Mouse (Mus musculus): ENCODE measurements around the gene Gm3194.
"Not testable (repeated sequence)": the region's sequence is repeated elsewhere in the genome, so short reads cannot be mapped to it uniquely, and the experiment has no call there.

Gene Gm3194

GRCm38 (mm10) chr14:5455367-5455766 lies at the start of gene Gm3194:
Gm3194 (minus strand) TSS chr14:5455467.
- not testable (repeated sequence) for DNase-seq (ENCODE audit: low spot score in 2 of 2)

DNA sequence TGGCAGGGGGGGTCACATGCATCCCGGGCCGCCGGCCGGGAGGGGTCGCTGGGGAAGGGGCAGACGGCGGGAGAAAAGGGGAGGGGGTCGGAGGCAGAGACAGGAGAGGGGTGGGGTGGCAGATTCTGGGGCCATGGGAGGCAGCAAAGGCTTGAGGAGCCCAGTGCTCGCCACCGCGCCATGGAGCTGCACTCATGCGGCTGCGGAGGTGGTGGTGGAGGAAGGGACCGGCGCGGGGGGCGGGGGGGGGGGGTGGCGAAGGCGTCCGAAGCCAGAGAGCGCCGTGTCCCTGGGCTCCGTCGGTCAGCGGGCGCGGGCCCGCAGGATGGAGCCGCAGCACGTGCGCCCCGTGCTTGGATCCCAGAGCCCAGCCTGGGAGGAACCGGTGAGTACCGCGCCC lies 46.1 kb upstream of the Gm3194 start, which contains the start of gene Gm3488:
Gene Gm3488, plus strand, starts transcription at position 301 of the 400 bp plus-strand sequence.
- not testable (repeated sequence) for DNase-seq (ENCODE audit: low spot score in 2 of 2)

- DNase-seq (ENCODE audit: low spot score in 2 of 2): not testable (repeated sequence)
These were observed 28.6 kb upstream of the Gm3194 start, which contains the start of gene Gm3187 for GRCm38 (mm10) chr14:5483907-5484306. Gm3187 (plus strand) TSS chr14:5484207.

DNA sequence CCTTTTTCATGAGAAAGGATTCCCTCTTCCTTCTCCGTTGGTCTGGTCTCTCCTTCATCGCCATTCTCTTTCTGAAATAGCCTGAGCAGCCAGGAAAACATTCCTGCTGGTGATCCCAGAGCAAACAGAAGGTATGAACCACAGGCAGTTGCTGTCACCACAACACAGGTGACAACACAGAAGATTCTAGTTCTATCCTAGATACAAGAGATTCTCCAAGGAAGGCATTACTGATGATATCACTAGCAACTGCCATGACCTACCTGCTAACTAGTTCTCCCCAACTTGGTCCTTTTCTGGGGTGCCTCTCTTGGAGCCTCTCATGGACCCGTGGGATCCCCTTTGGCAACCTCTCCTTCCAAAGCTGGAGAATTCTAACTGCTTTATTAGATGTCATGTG lies 22.5 kb upstream of the Gm3194 start, which contains the start of gene Gm8246:
Gene Gm8246, minus strand, starts transcription at position 101 of the 400 bp plus-strand sequence.
- DNase-seq (ENCODE audit: low spot score in 2 of 2): not testable (repeated sequence)

GRCm38 (mm10) chr14:5460469-5460868 lies 5.2 kb upstream of the Gm3194 start:
- not testable (repeated sequence) for DNase-seq (ENCODE audit: low spot score in 2 of 2)

- not testable (repeated sequence) for DNase-seq (ENCODE audit: low spot score in 2 of 2)
These were observed 66.3 kb downstream of the Gm3194 start, which contains the start of gene Gm3500 for GRCm38 (mm10) chr14:5388949-5389348. Gm3500 (minus strand) TSS chr14:5389049.

Data from frontal cortex, postnatal 14 days (tissue).